Mouse (Mus musculus): ENCODE results near the gene Polr2a.

The Polr2a gene

DNA sequence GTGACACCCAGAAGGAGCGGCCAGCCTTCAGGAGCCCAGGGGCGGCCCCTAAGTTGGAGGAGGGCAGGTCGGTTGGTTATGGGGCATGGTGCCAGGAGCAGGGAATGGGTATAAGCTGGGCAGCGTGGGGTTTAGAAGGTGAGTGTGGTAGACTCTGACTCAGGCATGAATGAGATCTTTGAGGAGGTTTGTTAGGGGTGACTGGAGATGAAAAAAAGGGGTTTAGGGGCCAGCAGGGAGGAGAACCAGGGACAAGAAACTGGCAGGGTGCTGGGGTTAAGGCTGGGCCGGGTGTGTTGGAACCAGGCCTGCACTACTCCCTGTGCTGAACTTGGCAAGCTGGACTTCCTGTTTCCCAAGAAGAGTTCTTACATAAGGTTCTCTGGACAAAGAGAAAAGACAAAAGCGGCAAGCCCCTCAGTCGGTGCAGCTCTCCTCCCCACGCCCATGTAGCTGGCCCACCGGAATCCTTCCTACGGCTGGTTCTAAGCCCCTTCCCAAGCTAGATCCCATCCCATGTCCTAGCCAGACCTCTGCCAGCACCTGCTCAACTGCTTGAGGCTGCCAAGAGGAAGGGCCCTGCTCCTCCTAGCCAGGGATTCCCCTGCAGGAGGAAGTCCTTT, 72.8 kb downstream of the Polr2a start, which contains the start of gene Tnfsf13:
TSS of gene Tnfsf13 (minus strand) at position 259 of the 623 bp plus-strand sequence.
- peak; percentile 93 for DNase-seq (ENCODE audit: extremely low read depth, insufficient read length, low spot score)

DNA sequence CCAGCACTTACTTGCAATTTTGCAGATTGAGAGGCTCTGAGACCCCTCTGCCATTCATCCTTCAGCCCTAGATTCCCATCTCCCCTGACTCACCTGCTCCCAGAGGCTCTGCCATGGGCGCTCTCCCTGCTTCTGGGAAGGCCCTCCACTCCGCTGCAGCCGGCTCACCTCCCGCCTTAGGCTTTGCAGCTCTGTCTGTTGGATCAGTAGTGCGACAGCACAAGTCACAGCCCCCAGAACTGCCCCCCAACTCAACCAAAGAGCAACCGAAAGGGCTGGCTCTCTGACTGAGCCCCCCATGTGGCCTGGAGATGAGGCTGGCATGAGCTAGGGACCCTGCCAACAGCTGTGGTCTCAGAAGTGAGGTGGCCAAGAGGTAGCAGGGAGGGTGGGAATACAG, 73.5 kb downstream of the Polr2a start:
- DNase-seq (ENCODE audit: extremely low read depth, insufficient read length, low spot score), result no peak

DNA sequence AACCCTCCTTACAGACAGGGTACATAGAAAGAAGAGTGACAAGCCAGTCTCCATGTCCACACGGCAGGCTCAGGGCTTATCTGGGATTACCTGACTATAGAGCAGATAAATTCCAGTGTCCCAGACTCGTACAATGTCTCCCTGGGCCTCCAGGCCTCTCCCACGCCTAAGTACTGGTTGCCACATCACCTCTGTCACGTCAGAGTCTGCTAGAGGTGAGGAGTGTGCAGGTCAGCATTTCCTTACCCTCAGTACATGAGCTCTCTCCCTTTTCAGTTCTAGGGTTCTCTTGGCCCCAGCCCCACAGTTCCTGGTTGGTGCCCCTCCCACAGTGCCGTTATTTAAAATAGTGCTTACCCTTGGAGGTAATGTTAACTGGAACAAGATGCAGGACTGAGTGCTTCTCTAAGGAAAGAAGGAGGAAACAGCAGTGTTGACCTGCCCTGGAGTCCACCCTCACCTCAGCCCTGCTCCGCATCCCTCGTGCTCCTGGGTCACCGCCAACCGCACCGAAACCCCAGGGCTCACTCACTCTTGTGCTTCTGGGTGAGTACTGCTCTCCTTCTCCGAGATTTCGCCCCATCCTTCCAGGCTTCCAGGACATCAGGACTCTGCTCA, 74.2 kb downstream of the Polr2a start:
- DNase-seq (ENCODE audit: extremely low read depth, insufficient read length, low spot score), result no peak
